Mouse (Mus musculus) erythroid progenitor cell, adult 5-6 weeks (primary cell): ENCODE measurements around the gene Epc2. TPM values are rescaled to one million over a fixed set of nuclear protein-coding genes. Genes with fewer than 3 reads are reported as not detected.

ENCODE experiments used
- ATAC-seq: replicated peaks from 2 replicates; pipeline ENCODE4 v1.8.0; 2016; ENCODE audit warnings: moderate number of reproducible peaks, mild to moderate bottlenecking, moderate TSS enrichment, inconsistent platforms; ENCODE audit not compliant: poor library complexity, low FRiP score, severe bottlenecking
- total RNA-seq, 2 experiments: library from RNA; stranded (forward) in 1 of 2; stranded (reverse) in 1 of 2; fragments of 150-400 nt in 1 of 2; fragments of 186-747, 209-891 nt in 1 of 2; gene quantifications; 2 replicates each; pipeline versions ENCODE4 v1.2.3 to v1.2.4; 2015 to 2017; ENCODE audit warnings: low replicate concordance in 2 of 2

Gene Epc2
- total RNA-seq (2015; ENCODE audit: low replicate concordance) (10.1 and 15.5 TPM in 2 replicates), total RNA-seq (2017; ENCODE audit: low replicate concordance) (23.4 and 32.5 TPM in 2 replicates)

- ATAC-seq, result peak; percentile 50
These were observed at the start of gene Epc2 for GRCm38 (mm10) chr2:49450931-49451636. Epc2 (plus strand) TSS chr2:49451486.

DNA sequence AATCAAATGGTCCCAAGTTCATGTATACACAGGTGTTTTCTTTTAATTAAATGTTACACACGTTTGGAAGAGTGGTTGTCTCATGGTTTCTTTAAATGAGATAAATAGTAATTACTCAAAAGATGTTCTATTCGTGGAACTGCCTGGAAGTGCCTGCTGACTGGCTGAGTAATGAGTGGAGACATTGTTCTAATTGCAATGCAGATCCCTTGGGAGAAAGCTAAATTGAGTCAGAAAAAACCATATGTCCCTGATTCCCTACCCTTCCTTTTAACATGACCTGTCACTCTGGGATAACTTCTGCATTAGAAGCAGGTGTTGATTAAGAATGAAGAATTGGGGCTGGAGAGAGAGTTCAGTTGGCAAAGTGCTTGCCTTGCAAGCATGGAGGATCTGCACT, 45.3 kb upstream of the Epc2 start:
- no peak for ATAC-seq

GRCm38 (mm10) chr2:49411685-49412084, 39.6 kb upstream of the Epc2 start:
- ATAC-seq, result no peak

GRCm38 (mm10) chr2:49412576-49412975, 38.7 kb upstream of the Epc2 start:
- ATAC-seq, result no peak

DNA sequence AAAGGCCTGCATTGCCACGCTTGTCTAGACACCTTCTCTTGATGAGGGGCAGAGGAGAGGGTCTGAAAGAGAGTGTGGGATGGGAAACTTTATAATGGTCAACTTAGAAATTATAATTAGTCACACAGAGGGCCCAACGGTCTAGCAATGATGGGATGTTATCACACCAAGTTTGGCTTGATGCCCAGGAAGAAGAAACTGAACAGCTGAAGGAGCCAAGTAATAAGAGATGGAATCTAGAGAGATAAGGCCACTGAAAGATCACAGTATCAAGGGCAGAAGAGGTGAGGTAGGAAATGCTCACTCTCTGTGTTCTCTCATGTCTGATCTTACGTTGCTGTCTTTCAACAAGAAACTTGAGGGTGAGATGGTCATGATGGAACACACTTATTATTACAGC, 35.4 kb upstream of the Epc2 start:
- ATAC-seq, result no peak

DNA sequence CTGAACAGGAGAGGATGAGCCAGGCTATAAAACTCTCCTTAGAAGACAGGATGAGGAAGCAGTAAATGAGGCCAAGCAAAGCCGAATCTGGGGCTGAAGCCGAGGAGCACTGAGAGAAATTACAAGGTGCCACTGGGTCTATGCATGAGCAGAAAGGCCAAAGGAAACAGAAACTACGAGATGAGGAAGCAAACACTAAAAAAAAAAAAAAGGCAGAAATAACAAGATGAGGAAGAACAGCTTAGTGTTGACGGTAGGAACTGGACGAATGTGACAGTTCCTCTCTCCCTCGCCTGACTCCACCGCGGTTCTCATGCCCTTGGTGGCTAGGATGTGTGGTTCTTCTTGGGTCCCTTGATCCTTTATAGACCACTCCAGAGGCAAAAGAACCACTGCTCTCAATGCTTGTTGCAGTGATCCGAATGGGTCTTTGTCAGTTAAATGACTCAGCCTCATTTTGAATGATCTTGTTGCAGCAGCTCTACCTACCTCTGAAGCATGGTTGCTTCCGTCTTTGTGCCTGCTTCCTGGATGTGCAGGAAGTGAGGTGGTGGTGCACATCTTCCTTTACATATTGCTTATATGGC, 34.2 kb upstream of the Epc2 start:
- ATAC-seq, result no peak

DNA sequence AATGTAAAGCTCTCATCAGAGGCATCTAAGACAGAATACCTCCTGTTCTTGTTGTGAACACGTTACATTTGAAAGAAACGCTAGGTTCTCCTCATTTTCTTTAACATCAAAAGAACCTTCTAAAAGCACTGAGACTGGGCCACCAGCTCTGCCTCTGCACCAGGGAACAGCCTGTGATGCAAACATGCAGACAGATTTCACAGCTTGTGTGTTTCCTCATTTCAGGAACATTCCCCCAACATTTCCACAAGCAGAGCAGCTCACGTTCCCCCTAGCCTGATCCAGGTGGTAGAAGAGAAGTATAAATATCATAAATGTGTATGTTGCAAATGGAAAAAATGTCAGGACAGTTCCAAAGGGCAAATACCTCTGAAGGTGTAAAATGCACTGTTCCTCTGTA, 30.9 kb upstream of the Epc2 start:
- no peak for ATAC-seq

- ATAC-seq, result no peak
These were observed 27.4 kb upstream of the Epc2 start for GRCm38 (mm10) chr2:49423857-49424256.

- ATAC-seq, result no peak
These were observed 26.5 kb upstream of the Epc2 start for GRCm38 (mm10) chr2:49424788-49425187.

GRCm38 (mm10) chr2:49426175-49426574, 25.1 kb upstream of the Epc2 start:
- ATAC-seq, result no peak

DNA sequence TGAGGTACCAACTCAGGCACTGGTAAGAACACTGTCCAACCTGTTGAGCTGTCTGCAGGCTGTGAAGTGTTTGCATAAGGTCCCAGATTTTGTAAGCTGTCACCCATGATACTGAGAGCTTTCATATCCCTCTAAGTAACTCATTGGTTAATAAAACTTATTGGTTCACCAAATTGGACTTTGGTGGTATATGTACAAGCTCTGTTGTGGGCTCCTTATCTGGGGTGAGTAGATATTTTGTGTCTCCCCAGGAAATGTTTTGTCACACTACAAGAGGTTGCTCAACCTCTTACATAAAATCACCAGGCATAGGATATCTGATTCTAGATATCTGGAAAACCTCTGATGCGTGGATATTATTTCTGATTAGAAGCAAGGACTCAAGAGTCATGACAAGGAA, 20.3 kb upstream of the Epc2 start:
- no peak for ATAC-seq

DNA sequence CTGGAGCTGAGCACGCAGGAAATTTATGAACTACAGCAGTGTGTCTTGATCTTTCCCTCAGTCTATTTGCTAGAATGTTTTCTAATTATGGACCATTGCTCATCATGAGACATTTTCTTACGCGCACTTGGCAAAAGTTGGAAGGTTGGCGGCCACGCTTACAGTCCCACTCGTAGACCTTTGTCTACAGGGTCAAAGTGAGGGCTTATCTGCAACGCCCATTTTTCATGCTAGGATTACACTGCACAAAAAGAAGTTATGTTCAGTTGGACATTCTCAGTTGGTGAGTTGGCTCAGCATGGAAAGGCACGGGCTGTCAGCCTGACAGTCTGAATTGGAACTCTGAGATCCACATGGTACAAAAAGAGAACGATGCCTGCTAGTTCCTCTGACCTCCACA, 18.1 kb upstream of the Epc2 start:
- no peak for ATAC-seq

- no peak for ATAC-seq
These were observed 5.0 kb upstream of the Epc2 start for GRCm38 (mm10) chr2:49446238-49446637.

- no peak for ATAC-seq
These were observed 3.5 kb upstream of the Epc2 start for GRCm38 (mm10) chr2:49447586-49448475.

- no peak for ATAC-seq
These were observed 819 bp upstream of the Epc2 start for GRCm38 (mm10) chr2:49450467-49450866.

DNA sequence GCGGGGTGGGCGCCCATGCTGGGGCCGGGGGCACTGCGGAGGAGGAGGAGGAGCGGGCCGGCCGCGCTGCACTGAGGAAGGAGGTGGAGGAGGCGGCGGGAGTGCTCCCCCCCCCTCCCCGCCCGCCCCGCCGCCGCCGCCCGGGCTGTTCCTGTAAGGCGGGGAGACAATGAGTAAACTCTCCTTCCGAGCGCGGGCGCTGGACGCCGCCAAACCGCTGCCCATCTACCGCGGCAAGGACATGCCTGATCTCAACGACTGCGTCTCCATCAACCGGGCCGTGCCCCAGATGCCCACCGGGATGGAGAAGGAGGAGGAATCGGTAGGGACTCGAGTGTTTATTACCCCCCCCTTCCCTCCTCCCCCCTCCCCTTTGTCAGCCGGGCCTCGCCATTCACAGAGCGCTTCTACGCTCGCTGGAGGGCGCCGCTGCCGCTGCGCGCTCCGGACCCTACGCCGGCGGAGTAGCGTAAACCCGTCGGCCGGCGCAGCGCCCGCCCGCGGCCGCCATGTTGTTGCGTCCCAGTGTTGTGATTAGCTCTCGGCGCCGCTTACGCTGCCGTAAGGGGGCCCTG, 438 bp downstream of the Epc2 start:
- peak; percentile 79 for ATAC-seq

- ATAC-seq, result peak; percentile 81
These were observed 1.3 kb downstream of the Epc2 start for GRCm38 (mm10) chr2:49452451-49453081.

DNA sequence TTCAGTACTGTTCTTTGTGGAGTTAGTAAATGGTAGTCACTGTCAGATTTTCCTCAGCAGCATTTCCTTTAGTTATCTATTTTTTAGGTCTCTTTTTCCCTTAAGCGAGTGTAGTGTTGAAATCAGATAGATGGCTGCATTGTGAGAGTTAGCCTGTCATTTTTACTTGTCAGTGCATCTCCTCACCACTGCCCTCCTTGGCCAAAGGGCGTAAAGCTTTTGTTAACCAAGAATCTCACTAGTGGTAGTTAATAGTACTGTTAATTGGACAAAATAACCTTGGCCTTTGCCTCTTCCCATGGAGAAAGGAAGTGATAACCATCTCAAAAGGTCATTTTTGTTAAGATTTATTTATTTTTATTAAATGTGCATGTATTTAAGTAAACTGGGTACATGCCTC, 6.5 kb downstream of the Epc2 start:
- ATAC-seq, result no peak

DNA sequence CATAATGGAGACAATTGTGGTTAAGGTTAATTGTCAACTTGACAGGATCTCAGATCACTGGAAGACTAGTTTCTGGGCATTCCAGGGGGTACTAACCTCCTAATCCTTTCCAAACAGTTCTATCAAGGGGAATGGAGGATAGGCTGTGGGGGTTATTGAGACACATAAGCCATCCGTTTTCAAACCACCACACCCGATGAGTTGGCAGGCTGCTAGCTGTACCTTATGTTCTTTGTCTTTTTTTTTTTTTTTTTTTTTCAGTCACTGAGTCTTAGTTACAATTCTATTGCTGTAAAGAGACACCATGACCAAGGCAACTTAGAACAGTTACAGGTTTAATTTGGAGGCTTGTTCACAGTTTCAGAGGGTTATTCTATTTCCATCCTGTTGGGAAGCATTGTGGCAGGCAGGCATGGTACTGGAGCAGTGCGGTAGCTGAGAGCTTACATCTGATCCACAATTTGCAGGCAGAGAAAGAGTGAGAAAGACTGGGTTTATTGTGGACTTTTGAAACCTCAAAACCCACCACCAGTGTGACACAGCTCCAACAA, 14.5 kb downstream of the Epc2 start:
- no peak for ATAC-seq

- no peak for ATAC-seq
These were observed 15.8 kb downstream of the Epc2 start for GRCm38 (mm10) chr2:49467038-49467437.
